Mouse (Mus musculus) layer of hippocampus, adult 8-10 months (tissue): ENCODE results near the gene Gm20425. TPM values are rescaled to one million over a fixed set of nuclear protein-coding genes. Genes with fewer than 3 reads are reported as not detected.
A peak's percentile ranks its signal among the peaks of the same experiment; 100 is the strongest.
"Not testable (repeated sequence)": the region's sequence is repeated elsewhere in the genome, so short reads cannot be mapped to it uniquely, and the experiment has no call there.

ENCODE experiments used
- DNase-seq, 2 experiments: peaks; one replicate each; pipeline ENCODE4 v3.0.0; 2022; ENCODE audit warnings: low spot score in 2 of 2
- total RNA-seq, 4 experiments: library from RNA; stranded (reverse); gene quantifications; 2 replicates each; pipeline ENCODE4 v1.2.4; 2022

Gm20425 gene
- total RNA-seq, 4 experiments from 2014 or later, result 7.4 to 13.1 (median 12.1) TPM

- not testable (repeated sequence) for DNase-seq
These were observed 74.9 kb downstream of the Gm20425 start for GRCm38 (mm10) chr9:103155158-103155557.

DNA sequence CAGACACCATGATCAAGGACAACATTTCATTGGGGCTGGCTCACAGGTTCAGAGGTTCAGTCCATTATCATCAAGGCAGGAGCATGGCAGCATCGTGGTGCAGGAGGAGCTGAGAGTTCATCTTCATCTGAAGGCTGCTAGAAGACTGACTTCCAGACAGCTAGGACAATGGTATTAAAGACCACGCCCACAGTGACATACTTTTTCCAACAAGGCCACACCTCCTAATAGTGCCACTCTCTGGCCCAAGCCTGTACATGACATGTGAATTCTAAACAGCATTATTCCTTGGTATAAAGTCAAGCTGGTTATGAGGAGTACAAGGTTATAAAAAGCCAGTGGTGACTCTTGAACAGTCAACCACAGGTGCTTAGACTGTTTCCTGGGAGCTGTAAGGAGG is 75.5 kb downstream of the Gm20425 start:
- DNase-seq, result no peak

DNA sequence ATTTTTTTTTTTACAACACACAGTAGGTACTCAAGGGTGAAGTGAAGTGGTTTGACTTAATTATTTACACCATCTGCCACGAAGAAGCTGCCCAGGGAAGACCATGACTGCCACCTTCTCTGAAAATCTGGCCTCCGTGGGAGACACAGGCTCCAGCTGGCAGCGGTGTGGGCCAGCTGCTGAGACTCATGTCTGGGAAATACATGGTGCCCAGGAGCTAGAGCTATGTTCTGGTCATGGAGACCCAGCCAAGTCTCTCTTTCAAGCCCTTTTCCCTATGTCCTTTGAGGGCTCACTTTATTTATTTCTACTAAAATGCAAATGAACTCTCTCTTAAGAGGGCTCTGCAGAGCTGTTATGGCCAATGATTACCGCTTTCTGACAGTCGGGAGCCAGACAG is 76.8 kb downstream of the Gm20425 start:
- no peak for DNase-seq

DNA sequence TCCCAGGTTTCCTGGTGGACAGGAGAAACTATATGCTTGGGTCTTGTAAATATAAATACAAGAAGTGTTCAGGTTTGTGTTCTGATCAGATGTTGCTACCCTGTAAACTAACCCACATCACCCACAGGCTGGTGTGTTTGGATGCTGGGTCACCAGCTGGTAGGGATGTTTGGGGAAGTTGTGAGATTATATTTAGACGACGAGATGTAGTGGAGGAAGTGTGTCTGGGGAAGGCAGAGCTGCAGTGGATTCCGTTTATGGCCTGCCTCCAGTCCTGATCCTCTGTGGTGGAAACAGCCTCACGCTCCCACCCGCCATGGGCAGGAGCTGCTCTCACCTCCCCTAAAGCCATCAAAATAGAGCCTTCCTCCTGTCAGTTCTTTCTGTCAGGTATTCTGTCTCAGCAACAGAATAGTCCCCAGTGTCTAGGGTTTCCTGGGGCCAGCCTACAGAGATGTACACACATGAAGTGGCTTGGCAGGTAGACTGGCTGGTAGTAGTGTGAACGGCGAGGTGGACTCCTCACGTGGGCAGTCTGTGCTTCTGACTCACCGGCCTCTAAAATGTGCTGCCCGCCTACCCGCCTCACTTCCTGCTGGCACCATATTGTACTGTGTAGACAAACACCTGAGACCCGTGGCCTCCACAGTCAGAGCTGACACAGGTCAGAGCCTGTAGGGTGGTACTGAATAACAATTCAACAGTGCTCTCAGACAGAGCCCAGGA is 80.9 kb downstream of the Gm20425 start:
- no peak for DNase-seq

GRCm38 (mm10) chr9:103147103-103147502 is 83.0 kb downstream of the Gm20425 start:
- DNase-seq, result no peak

GRCm38 (mm10) chr9:103146703-103147102 is 83.4 kb downstream of the Gm20425 start:
- peak; percentile 49 to 50 for DNase-seq

DNA sequence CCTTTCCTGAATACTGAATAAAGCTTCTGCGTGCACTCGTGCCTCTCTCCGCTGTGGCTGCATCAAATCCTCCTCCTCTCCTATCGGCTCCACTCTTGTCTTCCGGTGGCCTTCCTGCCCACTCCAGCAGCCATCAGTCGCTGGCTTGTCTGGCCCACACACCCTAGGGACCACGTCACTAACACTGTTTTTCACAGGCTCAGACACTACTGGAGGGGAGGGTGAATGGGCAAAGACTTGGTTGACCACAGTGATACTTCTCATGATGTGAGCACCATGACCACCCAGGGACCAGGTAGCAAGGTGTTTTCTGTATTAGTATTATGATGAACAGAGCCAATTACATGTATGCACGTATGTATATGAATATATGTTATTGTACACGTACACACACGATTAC is 83.8 kb downstream of the Gm20425 start:
- DNase-seq, result no peak

GRCm38 (mm10) chr9:103145351-103145750 is 84.8 kb downstream of the Gm20425 start:
- DNase-seq, result no peak

DNA sequence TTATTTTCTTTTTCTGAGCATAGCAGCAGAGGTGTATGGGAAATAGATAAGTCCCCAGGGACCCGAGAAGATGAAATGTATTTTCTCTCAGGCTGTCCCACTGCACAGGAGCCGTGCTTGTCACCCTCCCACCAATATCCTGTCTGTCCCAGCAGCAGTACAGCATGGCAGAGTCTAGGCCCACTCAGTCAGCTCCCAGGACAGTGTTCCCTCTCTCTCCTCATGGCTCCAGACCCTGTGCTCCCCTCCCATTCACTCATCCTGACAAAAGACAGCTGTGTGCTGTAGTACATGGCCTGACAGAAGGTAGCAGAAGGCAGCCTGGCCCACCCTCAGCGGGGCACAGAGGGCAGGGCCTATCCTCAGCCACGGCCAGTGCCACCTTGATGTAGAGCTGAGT is 86.2 kb downstream of the Gm20425 start:
- no peak for DNase-seq

DNA sequence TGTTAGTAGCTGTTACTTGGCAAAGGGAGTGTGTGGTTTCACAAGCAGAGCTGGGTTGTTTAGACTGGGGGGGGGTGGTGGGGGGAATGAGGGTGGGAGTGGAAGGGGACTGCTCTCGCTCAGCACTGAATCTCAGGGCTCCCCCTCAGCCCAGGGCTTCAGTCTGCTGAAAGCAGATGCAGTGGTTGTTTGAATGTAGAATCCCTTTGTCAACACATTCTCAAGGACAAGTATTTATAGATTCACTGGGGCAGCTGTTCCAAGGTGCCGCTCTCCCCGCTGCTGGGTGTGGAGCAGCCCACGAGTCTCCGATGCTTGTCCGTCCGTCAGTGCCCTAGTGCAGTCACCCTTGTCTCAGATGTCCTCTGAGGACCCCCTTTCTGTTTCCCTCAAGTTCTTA is 88.8 kb downstream of the Gm20425 start:
- no peak for DNase-seq

- DNase-seq, result no peak
These were observed 89.7 kb downstream of the Gm20425 start for GRCm38 (mm10) chr9:103140384-103140783.

Other genes with a start within 250 kb of the Gm20425 start
- gene Slco2a1, start 241.6 kb downstream of the Gm20425 start, total RNA-seq, result 1 to 10 TPM; 2.0 to 2.3 (median 2.3) TPM
- gene Rab6b, start 118.5 kb downstream of the Gm20425 start, total RNA-seq, result 100 to 1,000 TPM; 390 to 451 (median 427) TPM
- 10 to 100 TPM; 19.5 to 22.9 (median 22.1) TPM for gene Srprb, start 28.2 kb downstream of the Gm20425 start, total RNA-seq
- gene Trf, start 137 bp upstream of the Gm20425 start, total RNA-seq, result 100 to 1,000 TPM; 300 to 648 (median 402) TPM
- 1 to 10 TPM in 2 of 4 experiments, not detected in 2; 1.7 to 2.6 TPM for gene 1300017J02Rik, start 74.8 kb upstream of the Gm20425 start, total RNA-seq
- gene Topbp1, start 74.9 kb upstream of the Gm20425 start, total RNA-seq, result 10 to 100 TPM; 19.1 to 28.8 (median 21.4) TPM
- gene Cdv3, start 135.5 kb upstream of the Gm20425 start, total RNA-seq, result 10 to 100 TPM; 62.8 to 73.0 (median 68.8) TPM